Mouse (Mus musculus) heart, embryonic 14.5 days (tissue): ENCODE measurements at regions not wholly inside any gene's neighbourhood (a gene's known extent, or its start where the extent isn't known, plus 50 kb on each side); places are given as distances from the start of the nearest gene placed in this dataset.

ENCODE experiments used
- ATAC-seq: fragments of 200-750 bp; cut with Nextera tagmentation; 2 replicates; pipeline ENCODE4 v1.8.0; 2017; ENCODE audit warnings: low read depth, moderate TSS enrichment; ENCODE audit not compliant: insufficient number of reproducible peaks, insufficient read depth, low FRiP score
- H3K27ac ChIP-seq, 2 experiments: fragments of 200-500 bp in 1 of 2; fragments of 300-500 bp in 1 of 2; sonication (generic) in 1 of 2; replicated peaks in 1 of 2; 2 replicates each; pipeline ENCODE4 v1.5.1; 2012 to 2014; ENCODE audit warnings: low read depth in 2 of 2, low read length in 2 of 2, control low read depth in 1 of 2, mild to moderate bottlenecking in 1 of 2, mixed read lengths in 1 of 2; ENCODE audit not compliant: control insufficient read depth in 1 of 2, insufficient read depth in 1 of 2
- H3K27me3 ChIP-seq: fragments of 300-500 bp; sonication (generic); 2 replicates; pipeline ENCODE4 v1.6.1; 2014; ENCODE audit warnings: mild to moderate bottlenecking, low read length, control low read depth; ENCODE audit not compliant: control insufficient read depth, insufficient read depth
- H3K36me3 ChIP-seq: fragments of 300-500 bp; sonication (generic); 2 replicates; pipeline ENCODE4 v1.6.1; 2014; ENCODE audit warnings: mild to moderate bottlenecking, control low read depth, low read length, mixed read lengths; ENCODE audit not compliant: control insufficient read depth, insufficient read depth
- H3K4me1 ChIP-seq, 2 experiments: fragments of 200-500 bp in 1 of 2; fragments of 300-500 bp in 1 of 2; sonication (generic) in 1 of 2; 2 replicates each; pipeline ENCODE4 v1.6.1; 2012 to 2014; ENCODE audit warnings: low read length in 2 of 2, control low read depth in 1 of 2, mixed read lengths in 1 of 2; ENCODE audit not compliant: control insufficient read depth in 2 of 2, insufficient read depth in 2 of 2
- H3K4me2 ChIP-seq: fragments of 300-500 bp; sonication (generic); 2 replicates; pipeline ENCODE4 v1.6.1; 2014; ENCODE audit warnings: mild to moderate bottlenecking, low read length
- H3K4me3 ChIP-seq, 2 experiments: fragments of 200-500 bp in 1 of 2; fragments of 300-500 bp in 1 of 2; sonication (generic) in 1 of 2; 2 replicates each; pipeline ENCODE4 v1.5.1; 2012 to 2014; ENCODE audit warnings: low read length in 2 of 2, mild to moderate bottlenecking in 2 of 2, control low read depth in 1 of 2, low read depth in 1 of 2, moderate library complexity in 1 of 2; ENCODE audit not compliant: control insufficient read depth in 1 of 2, insufficient read depth in 1 of 2
- H3K9ac ChIP-seq: fragments of 300-500 bp; sonication (generic); 2 replicates; pipeline ENCODE4 v1.6.1; 2014; ENCODE audit warnings: mild to moderate bottlenecking, low read length
- H3K9me3 ChIP-seq: fragments of 300-500 bp; sonication (generic); 2 replicates; pipeline ENCODE4 v1.6.1; 2016; ENCODE audit warnings: low read length, control low read depth; ENCODE audit not compliant: control insufficient read depth
- WGBS: fragments of 180-500 bp; shearing (Covaris S2); extraction: QIAGEN DNeasy Blood & Tissue Kit; methylation state at CpG from one replicate; pipeline ENCODE4 v1.1.7; 2014; 5-methylcytosine and 5-hydroxymethylcytosine counted together

DNA sequence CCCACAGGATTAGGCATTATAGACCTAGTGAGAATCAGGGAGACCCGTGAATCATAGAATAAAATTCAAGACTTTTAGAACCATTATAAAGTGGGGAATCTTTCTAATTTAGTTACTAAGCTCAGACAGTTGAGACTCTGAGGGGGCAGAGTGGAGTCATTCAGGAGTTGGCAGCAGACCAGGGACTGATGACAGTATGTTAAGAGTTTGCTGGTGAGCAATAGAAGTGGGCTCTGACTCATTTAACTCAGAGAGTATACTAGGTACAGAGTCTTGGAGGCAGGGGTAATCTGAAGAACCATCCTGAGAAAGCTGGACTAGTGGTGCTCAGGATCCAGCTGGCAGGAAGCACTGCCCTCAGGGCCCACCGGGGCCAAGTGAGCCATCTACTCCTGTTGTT, 184.9 kb upstream of the Npy start:
- no peak for ATAC-seq
- H3K36me3 ChIP-seq: no peaks in the 10 kb centered on the region
- H3K4me3 ChIP-seq: no peak overlapping the region
- H3K4me2 ChIP-seq: no peak overlapping the region
- no peak overlapping the region for H3K27ac ChIP-seq
- whole genome bisulfite sequencing: 75% methylated on average over 2 of the region's 2 CpGs
- H3K9me3 ChIP-seq: no peaks in the 10 kb centered on the region
- H3K9ac ChIP-seq: no peak overlapping the region
- no peaks in the 10 kb centered on the region for H3K27me3 ChIP-seq
- H3K4me1 ChIP-seq: peaks cover 2 to 5% of the 10 kb centered on the region in 2 experiments; a peak in 2 of 4 replicates

DNA sequence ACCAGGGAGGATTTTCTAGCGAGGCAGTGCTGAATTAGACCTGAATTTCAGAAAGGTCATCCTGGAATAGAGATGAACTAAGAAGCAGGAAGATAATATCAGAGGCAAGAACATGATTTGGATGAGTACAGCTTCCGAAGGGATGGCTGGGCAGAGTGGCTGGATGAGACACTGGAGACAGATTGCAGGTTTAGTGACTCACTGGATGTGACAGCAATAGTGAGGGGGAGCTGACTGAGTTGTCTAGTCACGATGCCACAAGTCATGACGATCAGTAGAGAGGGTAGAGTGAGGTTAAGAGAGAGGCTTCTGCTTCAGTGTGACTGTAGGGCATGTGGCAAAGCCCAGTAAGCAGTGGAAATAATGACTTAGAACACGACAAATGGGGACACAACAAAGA, 181.3 kb upstream of the Npy start:
- ATAC-seq: no peak
- WGBS: 78% methylated on average over 5 of the region's 5 CpGs
- no peak overlapping the region for H3K4me2 ChIP-seq
- no peak overlapping the region for H3K9ac ChIP-seq
- no peaks in the 10 kb centered on the region for H3K9me3 ChIP-seq
- no peak overlapping the region for H3K27ac ChIP-seq
- no peaks in the 10 kb centered on the region for H3K36me3 ChIP-seq
- H3K4me3 ChIP-seq: no peak overlapping the region
- H3K27me3 ChIP-seq: no peaks in the 10 kb centered on the region
- H3K4me1 ChIP-seq: no peaks in the 10 kb centered on the region

DNA sequence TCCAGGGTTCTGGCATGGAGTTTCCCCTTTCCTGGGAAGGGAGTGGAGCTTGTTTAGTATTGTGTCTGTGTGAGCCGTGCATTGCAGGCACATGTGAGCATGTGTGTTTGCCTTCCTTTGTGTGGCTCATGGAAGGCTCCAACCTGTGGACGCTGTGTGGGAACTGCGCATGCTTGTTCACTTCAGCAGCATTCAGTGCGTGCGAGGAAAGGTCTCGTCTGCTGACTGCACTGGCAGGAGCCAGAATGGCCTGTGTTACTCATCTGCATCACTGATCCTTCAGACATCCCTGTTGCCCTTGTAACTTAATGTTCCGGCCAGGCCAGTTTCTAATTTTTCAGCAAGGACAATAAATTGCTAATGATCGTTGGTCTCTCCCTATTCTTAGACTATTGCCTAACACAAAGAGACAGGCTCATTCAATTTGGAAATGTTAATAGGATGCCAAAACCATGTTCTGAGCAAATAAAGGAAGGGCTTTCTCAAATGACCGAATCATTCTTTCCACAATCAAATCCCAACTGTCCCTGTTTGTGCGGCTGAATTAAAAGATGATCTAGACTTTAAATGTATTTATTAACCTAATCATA, 167.9 kb upstream of the Npy start:
- Histone ChIP-seq H3K27ac (no peak overlapping the region), H3K4me1 (no peaks in the 10 kb centered on the region), H3K9me3 (no peaks in the 10 kb centered on the region), H3K4me3 (no peak overlapping the region), H3K27me3 (no peaks in the 10 kb centered on the region), H3K9ac (no peak overlapping the region), H3K36me3 (no peaks in the 10 kb centered on the region), H3K4me2 (no peak overlapping the region)
- 82% methylated on average over 10 of the region's 10 CpGs for WGBS
- ATAC-seq: no peak

DNA sequence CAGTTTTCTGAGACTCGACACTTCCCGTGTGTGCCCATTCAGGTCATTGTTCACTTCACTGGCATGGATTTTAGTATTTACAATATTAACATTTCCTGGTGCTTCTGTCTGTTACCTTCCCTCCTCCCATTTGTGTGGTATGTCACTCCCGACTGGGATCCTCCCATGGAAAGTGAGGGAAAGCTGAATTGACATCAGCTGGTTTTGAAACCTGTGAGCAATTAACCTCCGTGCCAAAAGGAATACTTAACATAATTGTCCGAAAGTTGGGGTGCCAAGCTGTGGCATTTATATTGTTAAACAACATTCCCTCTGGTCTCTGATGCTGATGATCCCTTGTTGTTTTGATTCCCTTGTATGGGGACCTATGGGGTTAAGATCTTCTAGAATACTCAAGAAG, 167.3 kb upstream of the Npy start:
- Histone ChIP-seq H3K36me3 (no peaks in the 10 kb centered on the region), H3K9ac (no peak overlapping the region), H3K4me2 (no peak overlapping the region), H3K27ac (no peak overlapping the region), H3K27me3 (no peaks in the 10 kb centered on the region), H3K9me3 (no peaks in the 10 kb centered on the region), H3K4me1 (no peaks in the 10 kb centered on the region), H3K4me3 (no peak overlapping the region)
- ATAC-seq: no peak
- 81% methylated on average over 5 of the region's 5 CpGs for WGBS

DNA sequence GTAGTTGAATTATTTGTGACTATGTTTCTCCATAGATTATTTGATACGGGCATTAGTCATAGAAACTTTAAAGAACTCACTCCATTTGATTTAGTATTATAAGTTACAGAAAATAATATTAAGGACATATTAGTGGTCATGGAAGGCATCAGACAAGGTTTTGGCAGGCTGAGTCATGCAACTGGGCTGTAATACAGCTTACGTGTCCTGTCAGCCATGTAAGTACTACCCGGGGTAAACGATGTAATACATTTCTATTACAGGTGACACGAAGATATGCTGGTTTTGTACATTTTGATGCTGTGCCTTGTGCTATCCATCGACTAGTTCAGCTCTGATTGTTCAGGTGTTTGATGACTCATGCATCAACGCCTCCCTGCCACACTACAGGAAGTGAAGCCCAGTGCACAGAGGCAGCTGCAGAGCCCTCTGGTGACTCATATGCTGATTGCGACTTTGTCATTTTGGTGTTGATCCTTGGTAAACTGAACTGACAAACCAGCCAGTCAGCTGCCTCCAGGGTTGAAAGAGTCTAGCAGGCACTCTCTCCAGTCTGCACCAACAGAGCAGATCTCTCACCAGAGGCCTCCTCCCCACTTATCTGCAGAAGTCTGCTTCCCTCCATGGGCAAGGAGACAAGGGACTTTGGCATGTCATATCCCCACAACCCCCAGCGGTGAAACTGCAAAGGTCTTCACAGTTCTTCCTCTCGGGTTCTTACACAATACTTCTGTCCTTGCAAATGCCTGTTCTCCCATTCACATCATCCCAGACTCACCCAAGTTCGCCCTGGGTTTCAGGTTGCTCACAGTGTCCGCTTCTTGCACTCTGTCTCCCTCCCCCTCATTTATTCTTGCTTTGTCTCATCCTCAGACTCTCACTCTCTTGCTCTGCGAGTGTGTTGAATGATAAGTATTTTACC, 165.9 kb upstream of the Npy start:
- Histone ChIP-seq H3K9me3 (no peaks in the 10 kb centered on the region), H3K36me3 (no peaks in the 10 kb centered on the region), H3K4me1 (no peaks in the 10 kb centered on the region), H3K27me3 (no peaks in the 10 kb centered on the region), H3K27ac (no peak overlapping the region), H3K9ac (no peak overlapping the region), H3K4me2 (no peak overlapping the region), H3K4me3 (no peak overlapping the region)
- WGBS: 55% methylated on average over 13 of the region's 13 CpGs
- ATAC-seq: no peak

DNA sequence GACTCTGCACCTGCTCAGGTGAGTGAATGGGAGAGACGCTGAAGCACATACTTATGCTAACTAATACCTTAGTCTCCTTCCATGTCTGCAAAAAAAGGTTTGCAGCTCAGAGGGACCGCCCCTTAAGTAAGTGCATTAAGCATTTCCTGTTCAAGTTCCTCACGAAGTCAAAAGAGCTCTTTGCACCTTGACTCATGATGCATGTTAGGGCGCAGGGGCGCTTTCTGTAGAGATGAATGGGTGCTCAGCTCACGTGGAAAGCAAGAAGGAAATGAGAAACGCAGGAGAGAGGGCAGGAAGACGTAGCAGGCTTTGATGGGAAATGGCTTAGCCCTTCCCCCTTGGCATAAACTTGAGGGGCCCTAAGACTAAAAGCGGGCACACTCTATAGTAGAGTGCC, 164.5 kb upstream of the Npy start:
- H3K9ac ChIP-seq: no peak overlapping the region
- H3K36me3 ChIP-seq: no peaks in the 10 kb centered on the region
- no peaks in the 10 kb centered on the region for H3K9me3 ChIP-seq
- H3K27ac ChIP-seq: no peak overlapping the region
- H3K27me3 ChIP-seq: no peaks in the 10 kb centered on the region
- H3K4me1 ChIP-seq: no peaks in the 10 kb centered on the region
- H3K4me2 ChIP-seq: no peak overlapping the region
- no peak overlapping the region for H3K4me3 ChIP-seq
- no peak for ATAC-seq
- WGBS: 69% methylated on average over 9 of the region's 9 CpGs

DNA sequence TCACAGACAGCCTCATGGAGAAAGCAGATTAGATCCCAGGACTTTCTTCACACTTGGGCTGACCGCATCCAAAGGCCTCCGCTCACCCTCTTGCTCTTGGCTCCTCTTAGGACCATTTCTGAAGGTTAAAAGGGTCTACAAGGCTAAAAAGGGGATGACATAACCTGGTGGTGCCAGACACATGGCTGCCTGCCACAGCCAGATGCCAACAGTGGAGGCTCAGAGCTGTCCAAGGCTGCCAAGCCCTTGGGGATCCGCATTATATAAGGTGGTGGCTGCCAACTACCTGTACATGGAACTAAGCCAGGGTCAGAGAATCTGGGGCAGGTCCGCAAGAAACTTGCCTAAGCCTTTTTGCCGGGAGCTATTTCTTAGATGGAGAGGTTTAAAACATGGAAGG, 151.5 kb upstream of the Npy start:
- 0 out of 4 replicates have a peak, but pooled peaks cover 0 to 2% of the 10 kb centered on the region in 2 experiments for H3K4me1 ChIP-seq
- 72% methylated on average over 5 of the region's 5 CpGs for WGBS
- no peak for ATAC-seq
- no peaks in the 10 kb centered on the region for H3K9me3 ChIP-seq
- H3K36me3 ChIP-seq: no peaks in the 10 kb centered on the region
- H3K4me3 ChIP-seq: no peak overlapping the region
- no peak overlapping the region for H3K27ac ChIP-seq
- H3K4me2 ChIP-seq: no peak overlapping the region
- H3K9ac ChIP-seq: no peak overlapping the region
- H3K27me3 ChIP-seq: no peaks in the 10 kb centered on the region
